ENCODE assay signal across 24 mouse cellular contexts in genomic region chr17:24861785-24862184, GRCm38 (mm10). TPM values are rescaled to one million over a fixed set of nuclear protein-coding genes. Genes with fewer than 3 reads are reported as not detected.
DNase-seq lines count a peak whose midpoint lies in the region; ATAC-seq lines count a peak whose summit lies in the region.
"Had no signal": no experiment of that assay in that cellular context is flagged by ENCODE, and none has a peak within 500 bp of the region (broad histone marks: within the 10 kb centered on the region; RNA-seq: fewer than 3 reads in every experiment).

No protein-coding gene starts in this region.

- DNase-seq in heart, adult 11 months, result peak; percentile 53
- DNase-seq in heart, postnatal 14 days, result no peak
- DNase-seq in liver, embryonic 13.5 days, result no peak
- no peak for DNase-seq in liver
- peak; percentile 65 for DNase-seq in testis, postnatal 14 days (ENCODE audit: low spot score)
- no peak for DNase-seq in testis, postnatal 10 days (ENCODE audit: low spot score)
- DNase-seq: adrenal gland, adult 2 months; adrenal gland, adult 8-10 months; adrenal gland, postnatal 10 days; adrenal gland, postnatal 14 days; adrenal gland, postnatal 25 days; adrenal gland, postnatal 36 days; B cell, adult 2 months; cerebellum, adult 11 months; cerebellum, adult 11-12 months had no signal

- ATAC-seq in liver, embryonic 13.5 days (ENCODE audit: low read depth), result no peak
- no peak for ATAC-seq in liver, embryonic 12.5 days
- ATAC-seq in liver, embryonic 15.5 days (ENCODE audit: insufficient read depth), result no peak
- ATAC-seq: activated CD4-positive, CD25-positive, alpha-beta regulatory T cell, adult 4 months; CD4-positive, CD25-positive, alpha-beta regulatory T cell, adult 4 months; Patski had no signal

- no peak overlapping the region for H3K4me3 ChIP-seq in liver, embryonic 13.5 days (replicated peaks)
- no peak overlapping the region for H3K4me3 ChIP-seq in liver, embryonic 12.5 days
- no peak overlapping the region for H3K4me3 ChIP-seq in liver, embryonic 15.5 days (replicated peaks)

- H3K4me1 ChIP-seq in liver, embryonic 13.5 days (replicated peaks), result peaks cover 51% of the 10 kb centered on the region
- peaks cover 35% of the 10 kb centered on the region for H3K4me1 ChIP-seq in liver, embryonic 12.5 days
- H3K4me1 ChIP-seq in liver, embryonic 15.5 days (replicated peaks), result peaks cover 50% of the 10 kb centered on the region

- H3K27me3 ChIP-seq in liver, embryonic 13.5 days, result no peaks in the 10 kb centered on the region
- no peaks in the 10 kb centered on the region for H3K27me3 ChIP-seq in liver, embryonic 12.5 days (replicated peaks)
- no peaks in the 10 kb centered on the region for H3K27me3 ChIP-seq in liver, embryonic 15.5 days
- H3K27me3 ChIP-seq: CH12.LX, Patski had no signal

- H3K27ac ChIP-seq in liver, embryonic 13.5 days, result peak overlapping the region; percentile 90
- no peak overlapping the region for H3K27ac ChIP-seq in liver, embryonic 12.5 days
- H3K27ac ChIP-seq in liver, embryonic 15.5 days (replicated peaks), result 0 out of 2 replicates have a peak overlapping the region, but pooled peaks have one; percentile 92

- H3K9me3 ChIP-seq in liver, embryonic 13.5 days (replicated peaks), result no peaks in the 10 kb centered on the region
- no peaks in the 10 kb centered on the region for H3K9me3 ChIP-seq in liver, embryonic 12.5 days (replicated peaks)
- H3K9me3 ChIP-seq in liver, embryonic 15.5 days (replicated peaks), result no peaks in the 10 kb centered on the region
- H3K9me3 ChIP-seq: G1E had no signal

- peaks cover 84% of the 10 kb centered on the region for H3K36me3 ChIP-seq in liver, embryonic 13.5 days
- H3K36me3 ChIP-seq in liver, embryonic 12.5 days, result peaks cover 83% of the 10 kb centered on the region
- peaks cover 83% of the 10 kb centered on the region for H3K36me3 ChIP-seq in liver, embryonic 15.5 days (replicated peaks)

- no peak overlapping the region for H3K4me2 ChIP-seq in liver, embryonic 13.5 days
- H3K4me2 ChIP-seq in liver, embryonic 12.5 days, result no peak overlapping the region
- no peak overlapping the region for H3K4me2 ChIP-seq in liver, embryonic 15.5 days

- H3K9ac ChIP-seq in liver, embryonic 13.5 days, result no peak overlapping the region
- no peak overlapping the region for H3K9ac ChIP-seq in liver, embryonic 12.5 days
- no peak overlapping the region for H3K9ac ChIP-seq in liver, embryonic 15.5 days

- intact Hi-C loops in heart, postnatal 14 days (cut with DNase I), result no loop called here

- 82% methylated on average over 3 of the region's 3 CpGs for WGBS in liver, embryonic 13.5 days (ENCODE audit: insufficient replicate concordance)
- WGBS in liver, embryonic 12.5 days (ENCODE audit: insufficient replicate concordance), result 79% methylated on average over 3 of the region's 3 CpGs
- 88% methylated on average over 3 of the region's 3 CpGs for WGBS in liver, embryonic 15.5 days (ENCODE audit: insufficient replicate concordance)

RNA-seq across cellular contexts. Expression of gene Igfals, which starts 4.0 kb away (rescaled TPM):
- total RNA-seq in heart, postnatal 14 days (2021), result 1 to 10 TPM; 8.3 to 8.4 TPM
- 5.1 and 6.0 TPM in 2 replicates for polyA plus RNA-seq in liver, embryonic 13.5 days (2015; fragmentation: Nextera tagmentation; extraction: Ambion mirVana)
- polyA plus RNA-seq in liver, embryonic 12.5 days (2016; fragmentation: Nextera tagmentation; extraction: Ambion mirVana), result 5.3 and 5.4 TPM in 2 replicates
- polyA plus RNA-seq in liver, embryonic 15.5 days (2015; fragmentation: Nextera tagmentation; extraction: Ambion mirVana), result 9.6 and 11.5 TPM in 2 replicates
- total RNA-seq: MEL had no signal
- polyA plus RNA-seq: activated CD4-positive, CD25-positive, alpha-beta regulatory T cell, adult 4 months; brain, embryonic 14.5 days; CD4-positive, CD25-positive, alpha-beta regulatory T cell, adult 4 months had no signal

RNA-seq across cellular contexts. Expression of gene Fahd1, which starts 11.6 kb away (rescaled TPM):
- total RNA-seq in heart, postnatal 14 days (2021), result 10 to 100 TPM; 70.8 to 78.1 TPM
- 34.6 and 34.9 TPM in 2 replicates for polyA plus RNA-seq in liver, embryonic 13.5 days (2015; fragmentation: Nextera tagmentation; extraction: Ambion mirVana)
- 34.2 and 34.6 TPM in 2 replicates for polyA plus RNA-seq in liver, embryonic 12.5 days (2016; fragmentation: Nextera tagmentation; extraction: Ambion mirVana)
- 41.1 and 44.2 TPM in 2 replicates for polyA plus RNA-seq in liver, embryonic 15.5 days (2015; fragmentation: Nextera tagmentation; extraction: Ambion mirVana)

RNA-seq across cellular contexts. Expression of gene Hagh, which starts 21.8 kb away (rescaled TPM):
- total RNA-seq in heart, postnatal 14 days (2021), result 100 to 1,000 TPM; 109 to 122 TPM
- 79.5 and 83.1 TPM in 2 replicates for polyA plus RNA-seq in liver, embryonic 13.5 days (2015; fragmentation: Nextera tagmentation; extraction: Ambion mirVana)
- 61.1 and 64.8 TPM in 2 replicates for polyA plus RNA-seq in liver, embryonic 12.5 days (2016; fragmentation: Nextera tagmentation; extraction: Ambion mirVana)
- 117 and 135 TPM in 2 replicates for polyA plus RNA-seq in liver, embryonic 15.5 days (2015; fragmentation: Nextera tagmentation; extraction: Ambion mirVana)

RNA-seq across cellular contexts. Expression of gene Nubp2, which starts 24.4 kb away (rescaled TPM):
- 10 to 100 TPM; 19.9 to 21.8 TPM for total RNA-seq in heart, postnatal 14 days (2021)
- polyA plus RNA-seq in liver, embryonic 13.5 days (2015; fragmentation: Nextera tagmentation; extraction: Ambion mirVana), result 89.3 and 93.2 TPM in 2 replicates
- polyA plus RNA-seq in liver, embryonic 12.5 days (2016; fragmentation: Nextera tagmentation; extraction: Ambion mirVana), result 97.7 and 108 TPM in 2 replicates
- polyA plus RNA-seq in liver, embryonic 15.5 days (2015; fragmentation: Nextera tagmentation; extraction: Ambion mirVana), result 68.1 and 73.5 TPM in 2 replicates

RNA-seq across cellular contexts. Expression of gene Spsb3, which starts 24.7 kb away (rescaled TPM):
- 10 to 100 TPM; 32.4 to 39.3 TPM for total RNA-seq in heart, postnatal 14 days (2021)
- polyA plus RNA-seq in liver, embryonic 13.5 days (2015; fragmentation: Nextera tagmentation; extraction: Ambion mirVana), result 37.9 and 38.4 TPM in 2 replicates
- 37.5 and 40.0 TPM in 2 replicates for polyA plus RNA-seq in liver, embryonic 12.5 days (2016; fragmentation: Nextera tagmentation; extraction: Ambion mirVana)
- polyA plus RNA-seq in liver, embryonic 15.5 days (2015; fragmentation: Nextera tagmentation; extraction: Ambion mirVana), result 45.2 and 48.4 TPM in 2 replicates

Comparison
In these comparisons a context has a peak if more than half of its experiments do, and no peak if none do; other contexts are left out.
1. DNase-seq: peak in heart, adult 11 months (single experiment) and testis, postnatal 14 days (single experiment); none in heart, postnatal 14 days (0 of 2), liver, embryonic 13.5 days (single experiment), liver (single experiment) and testis, postnatal 10 days (single experiment).